In the genomic region with DNA sequence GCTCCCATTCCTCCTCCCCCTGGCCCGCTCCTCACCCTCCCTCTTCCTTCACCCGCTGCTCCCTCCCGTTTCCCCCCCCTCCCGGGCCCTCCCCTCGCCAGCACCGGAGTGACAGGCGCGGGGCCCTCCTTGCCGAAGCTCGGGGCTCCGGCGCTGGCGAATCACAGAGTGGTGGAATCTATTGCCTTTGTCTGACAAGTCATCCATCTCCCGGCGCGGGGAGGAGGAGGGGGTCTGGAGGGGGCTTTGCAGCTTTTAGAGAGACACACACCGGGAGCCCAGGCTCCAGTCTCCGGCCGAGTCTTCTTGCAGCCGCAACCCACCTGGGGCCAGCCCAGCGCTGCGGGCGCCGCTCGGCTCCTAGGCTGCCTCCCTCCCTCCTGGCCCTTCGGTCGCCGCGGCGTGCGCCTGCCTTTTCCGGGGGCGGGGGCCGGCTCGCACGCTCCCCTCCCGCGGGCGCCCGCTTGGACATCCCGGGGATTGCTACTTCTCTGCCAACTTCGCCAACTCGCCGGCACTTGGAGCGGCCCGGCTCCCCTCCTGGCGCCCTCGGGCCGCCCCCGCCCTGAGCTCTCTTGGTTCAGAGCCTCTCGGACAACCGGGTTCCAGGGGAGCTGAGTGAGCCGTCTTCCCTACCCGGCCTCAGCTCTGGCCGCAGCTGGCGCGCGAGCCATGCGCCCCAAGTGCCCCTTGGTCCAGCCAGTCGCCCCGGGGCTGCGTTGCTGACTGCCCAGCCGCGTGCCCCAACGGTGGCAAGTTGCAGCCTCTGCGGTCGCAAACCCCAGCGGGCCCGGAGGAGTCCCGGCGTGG, we compare ENCODE assay signal across 8 mouse cellular contexts. TPM values are rescaled to one million over a fixed set of nuclear protein-coding genes. Genes with fewer than 3 reads are reported as not detected.
DNase-seq lines count a peak whose midpoint lies in the region; ATAC-seq and TF ChIP-seq lines count a peak whose summit lies in the region.

No protein-coding gene starts in this region.

- peaks cover 96% of the 10 kb centered on the region for H3K27me3 ChIP-seq in lung, postnatal 0 days (replicated peaks; ENCODE audit: insufficient read depth, low read length)
- H3K27me3 ChIP-seq in forebrain, embryonic 16.5 days (replicated peaks; ENCODE audit: control insufficient read depth, insufficient read depth, low read length), result peaks cover 61% of the 10 kb centered on the region
- peaks cover 23% of the 10 kb centered on the region for H3K27me3 ChIP-seq in neural tube, embryonic 14.5 days (ENCODE audit: control insufficient read depth, insufficient read depth, low read length)

- no peak for TF ChIP-seq EP300 in lung, postnatal 0 days (IDR thresholded peaks at IDR 0.05)

- 2% methylated on average over 53 of the region's 71 CpGs for WGBS in lung, postnatal 0 days
- under 1% methylated on average over 66 of the region's 71 CpGs for WGBS in forebrain, embryonic 16.5 days
- WGBS in neural tube, embryonic 14.5 days, result under 1% methylated on average over 51 of the region's 71 CpGs

- ATAC-seq in lung, postnatal 0 days, result no peak
- ATAC-seq in forebrain, embryonic 16.5 days, result 0 out of 2 replicates have a peak, but pooled peaks have one; percentile 7
- ATAC-seq in neural tube, embryonic 14.5 days (ENCODE audit: low read depth), result peak; percentile 81

- H3K4me3 ChIP-seq in lung, postnatal 0 days (ENCODE audit: low read depth, low read length), result peak overlapping the region; percentile 39
- peak overlapping the region; percentile 25 for H3K4me3 ChIP-seq in forebrain, embryonic 16.5 days (replicated peaks; ENCODE audit: low read length)
- H3K4me3 ChIP-seq in neural tube, embryonic 14.5 days (ENCODE audit: low read depth, low read length), result peak overlapping the region; percentile 51

- no peak for DNase-seq in lung, postnatal 0 days (ENCODE audit: low spot score)
- DNase-seq in lung, postnatal 36 days, result no peak
- DNase-seq in kidney, postnatal 25 days, result peak; percentile 77 to 93
- DNase-seq in urinary bladder, postnatal 36 days (ENCODE audit: low spot score in 2 of 2), result no peak
- no peak for DNase-seq in spleen, postnatal 10 days (ENCODE audit: low spot score in 2 of 2)
- no peak for DNase-seq in right cerebral cortex, postnatal 4 days

- no peak overlapping the region for H3K9ac ChIP-seq in lung, postnatal 0 days (replicated peaks; ENCODE audit: low read depth)
- H3K9ac ChIP-seq in forebrain, embryonic 16.5 days (replicated peaks; ENCODE audit: low read depth, low read length), result 0 out of 2 replicates have a peak overlapping the region, but pooled peaks have one; percentile 5
- peak overlapping the region; percentile 75 for H3K9ac ChIP-seq in neural tube, embryonic 14.5 days (replicated peaks; ENCODE audit: low read depth, low read length)

- no peaks in the 10 kb centered on the region for H3K36me3 ChIP-seq in lung, postnatal 0 days (ENCODE audit: insufficient read depth, low read length)
- no peaks in the 10 kb centered on the region for H3K36me3 ChIP-seq in forebrain, embryonic 16.5 days (ENCODE audit: control insufficient read depth, insufficient read depth)
- no peaks in the 10 kb centered on the region for H3K36me3 ChIP-seq in neural tube, embryonic 14.5 days (ENCODE audit: control insufficient read depth, insufficient read depth, low read length)

- no peaks in the 10 kb centered on the region for H3K9me3 ChIP-seq in lung, postnatal 0 days (ENCODE audit: low read length)
- H3K9me3 ChIP-seq in forebrain, embryonic 16.5 days (ENCODE audit: control insufficient read depth, low read length), result no peaks in the 10 kb centered on the region
- H3K9me3 ChIP-seq in neural tube, embryonic 14.5 days (ENCODE audit: control insufficient read depth, low read length), result no peaks in the 10 kb centered on the region

- H3K4me2 ChIP-seq in lung, postnatal 0 days (replicated peaks; ENCODE audit: low read depth, low read length), result peak overlapping the region; percentile 68
- H3K4me2 ChIP-seq in forebrain, embryonic 16.5 days (ENCODE audit: low read length), result peak overlapping the region; percentile 53
- H3K4me2 ChIP-seq in neural tube, embryonic 14.5 days (ENCODE audit: low read depth, low read length), result peak overlapping the region; percentile 60

- peaks cover 13% of the 10 kb centered on the region for H3K4me1 ChIP-seq in lung, postnatal 0 days (ENCODE audit: insufficient read depth, low read depth, low read length)
- peaks cover 29% of the 10 kb centered on the region for H3K4me1 ChIP-seq in forebrain, embryonic 16.5 days (replicated peaks; ENCODE audit: control insufficient read depth, insufficient read depth, low read length)
- peaks cover 15% of the 10 kb centered on the region for H3K4me1 ChIP-seq in neural tube, embryonic 14.5 days (ENCODE audit: control insufficient read depth, insufficient read depth, low read length)

- no peak for TF ChIP-seq CTCF in lung, postnatal 0 days (IDR thresholded peaks at IDR 0.05)

- H3K27ac ChIP-seq in lung, postnatal 0 days (ENCODE audit: low read length), result no peak overlapping the region
- H3K27ac ChIP-seq in forebrain, embryonic 16.5 days (ENCODE audit: low read length), result no peak overlapping the region
- peak overlapping the region; percentile 87 for H3K27ac ChIP-seq in neural tube, embryonic 14.5 days (ENCODE audit: low read depth, low read length)

RNA-seq across cellular contexts. Expression of a gene that starts 0.8 kb away (rescaled TPM):
- polyA plus RNA-seq in lung, postnatal 0 days (2015; fragmentation: Nextera tagmentation; extraction: Ambion mirVana), result not detected in 2 replicates
- 0.07 TPM in 1 of 2 replicates, not detected in the other for polyA plus RNA-seq in forebrain, embryonic 16.5 days (2015; fragmentation: Nextera tagmentation; extraction: Ambion mirVana)
- polyA plus RNA-seq in neural tube, embryonic 14.5 days (2014; fragmentation: Nextera tagmentation; extraction: Ambion mirVana), result 23.8 and 27.0 TPM in 2 replicates

Comparison
In these comparisons a context has a peak if more than half of its experiments do, and no peak if none do; other contexts are left out.
1. DNase-seq: peak in kidney, postnatal 25 days (2 of 2); none in lung, postnatal 0 days (single experiment), lung, postnatal 36 days (single experiment), urinary bladder, postnatal 36 days (0 of 2), spleen, postnatal 10 days (0 of 2) and right cerebral cortex, postnatal 4 days (single experiment).
2. RNA of a gene that starts 0.8 kb away (polyA plus RNA-seq): 23.8 to 27.0 TPM in neural tube, embryonic 14.5 days; 0.07 TPM in forebrain, embryonic 16.5 days and not detected in lung, postnatal 0 days; every median in the first group is over 10 times any median in the second.
3. Peak in every context shown above with its lines, with median percentiles within 50 percentile points of each other: H3K4me2 ChIP-seq and H3K4me3 ChIP-seq.